Mouse (Mus musculus) midbrain, embryonic 15.5 days (tissue): ENCODE data around the gene Herc1. TPM values are rescaled to one million over a fixed set of nuclear protein-coding genes. Genes with fewer than 3 reads are reported as not detected.

ENCODE experiments used
- ATAC-seq: fragments of 200-750 bp; cut with Nextera tagmentation; replicated peaks from 2 replicates; pipeline ENCODE4 v1.8.0; 2017; ENCODE audit warnings: moderate TSS enrichment
- H3K27ac ChIP-seq: fragments of 300-500 bp; sonication (generic); 2 replicates; pipeline ENCODE4 v1.5.1; 2015; ENCODE audit warnings: mild to moderate bottlenecking, inconsistent platforms
- H3K27me3 ChIP-seq: fragments of 300-500 bp; sonication (generic); replicated peaks from 2 replicates; pipeline ENCODE4 v1.6.1; 2015; ENCODE audit warnings: inconsistent platforms
- H3K36me3 ChIP-seq: fragments of 300-500 bp; sonication (generic); replicated peaks from 2 replicates; pipeline ENCODE4 v1.6.1; 2015; ENCODE audit warnings: inconsistent platforms
- H3K4me1 ChIP-seq: fragments of 300-500 bp; sonication (generic); 2 replicates; pipeline ENCODE4 v1.6.1; 2015; ENCODE audit warnings: inconsistent platforms
- H3K4me2 ChIP-seq: fragments of 300-500 bp; sonication (generic); 2 replicates; pipeline ENCODE4 v1.6.1; 2015; ENCODE audit warnings: inconsistent platforms, mild to moderate bottlenecking, moderate library complexity
- H3K4me3 ChIP-seq: fragments of 300-500 bp; sonication (generic); 2 replicates; pipeline ENCODE4 v1.5.1; 2015; ENCODE audit warnings: mild to moderate bottlenecking, inconsistent platforms
- H3K9ac ChIP-seq: fragments of 300-500 bp; sonication (generic); 2 replicates; pipeline ENCODE4 v1.6.1; 2015; ENCODE audit warnings: mild to moderate bottlenecking, inconsistent platforms
- H3K9me3 ChIP-seq: fragments of 300-500 bp; sonication (generic); 2 replicates; pipeline ENCODE4 v1.6.1; 2016; ENCODE audit warnings: inconsistent platforms
- WGBS: fragments of 180-500 bp; shearing (Covaris S2); methylation state at CpG from one replicate; pipeline ENCODE4 v1.1.7; 2015; ENCODE audit warnings: mixed read lengths; 5-methylcytosine and 5-hydroxymethylcytosine counted together
- polyA plus RNA-seq: library from polyadenylated mRNA; unstranded; fragments of >200 nt; fragmentation: Nextera tagmentation; extraction: Ambion mirVana; gene quantifications from 2 replicates; pipeline ENCODE4 v1.2.1, GENCODE M21; 2015

Gene Herc1
- polyA plus RNA-seq, 1 experiment from 2014 or later, result 55.2 TPM

DNA sequence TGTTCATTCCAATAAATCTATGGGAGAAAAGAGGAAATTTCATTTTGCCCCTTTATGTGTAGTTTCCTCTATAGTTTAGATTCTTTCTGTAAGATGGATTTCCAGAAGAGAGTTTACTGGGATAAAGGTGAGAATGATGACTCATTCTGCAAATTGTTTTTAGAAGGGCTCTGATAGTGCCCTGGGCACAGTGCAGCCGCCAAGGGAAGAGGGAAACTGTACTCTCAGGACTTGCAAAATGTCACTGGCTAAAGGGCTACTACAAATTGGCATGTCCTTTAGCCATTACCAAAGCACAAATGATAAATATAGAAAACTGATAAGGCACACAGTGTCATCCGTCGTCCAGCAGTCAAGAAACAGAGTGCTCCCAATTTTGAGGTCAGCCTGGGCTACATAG is 19.8 kb upstream of the Herc1 start:
- no peaks in the 10 kb centered on the region for H3K36me3 ChIP-seq
- no peak overlapping the region for H3K9ac ChIP-seq
- H3K9me3 ChIP-seq, result no peaks in the 10 kb centered on the region
- H3K4me2 ChIP-seq, result no peak overlapping the region
- H3K27me3 ChIP-seq, result no peaks in the 10 kb centered on the region
- ATAC-seq, result no peak
- no peak overlapping the region for H3K4me3 ChIP-seq
- 87% methylated on average over 3 of the region's 3 CpGs for WGBS
- H3K4me1 ChIP-seq, result no peaks in the 10 kb centered on the region
- no peak overlapping the region for H3K27ac ChIP-seq

DNA sequence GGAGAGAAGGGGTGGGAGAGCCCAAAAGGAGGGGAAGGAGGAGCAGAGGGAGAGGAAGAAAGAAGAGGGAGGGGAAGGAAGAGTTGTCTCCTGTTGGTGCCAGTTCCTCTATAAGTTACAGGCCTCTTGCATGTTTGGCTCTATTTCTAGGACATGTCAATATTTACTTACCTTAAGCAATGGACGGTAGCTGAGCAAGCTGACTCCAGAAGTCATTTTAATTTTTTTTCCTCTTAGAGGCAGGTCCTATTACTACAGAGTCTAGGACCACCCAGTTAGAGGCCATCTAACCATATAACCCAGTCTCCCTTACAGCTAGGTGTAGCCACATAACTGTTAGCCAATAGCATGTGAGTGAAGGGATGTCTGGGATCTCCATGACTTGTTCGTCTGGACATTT is 18.7 kb upstream of the Herc1 start:
- WGBS, result 92% methylated on average over 2 of the region's 2 CpGs
- no peaks in the 10 kb centered on the region for H3K36me3 ChIP-seq
- no peak overlapping the region for H3K4me3 ChIP-seq
- no peaks in the 10 kb centered on the region for H3K27me3 ChIP-seq
- no peaks in the 10 kb centered on the region for H3K4me1 ChIP-seq
- no peak overlapping the region for H3K9ac ChIP-seq
- H3K9me3 ChIP-seq, result no peaks in the 10 kb centered on the region
- H3K4me2 ChIP-seq, result no peak overlapping the region
- no peak overlapping the region for H3K27ac ChIP-seq
- no peak for ATAC-seq

DNA sequence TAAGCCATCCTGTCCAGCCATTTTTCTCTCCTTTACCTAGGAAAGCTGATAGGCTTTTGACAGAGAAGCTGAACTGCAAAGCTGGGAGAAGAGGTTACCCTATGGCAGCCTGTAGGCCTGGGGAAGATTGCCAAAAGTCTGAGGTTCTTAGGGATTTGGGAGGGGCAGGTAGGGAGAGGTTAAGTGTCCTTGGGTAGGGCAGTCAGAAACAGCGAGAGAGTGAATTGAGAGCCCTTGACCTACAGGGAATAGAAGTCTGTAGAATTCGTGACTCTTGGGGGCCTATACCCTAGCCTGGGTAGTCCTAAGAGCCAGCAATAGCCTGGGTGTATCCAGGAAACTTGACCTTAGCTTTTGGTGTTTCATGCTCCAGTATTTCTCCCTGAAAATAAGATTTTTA is 17.9 kb upstream of the Herc1 start:
- no peaks in the 10 kb centered on the region for H3K9me3 ChIP-seq
- no peak for ATAC-seq
- 78% methylated on average over 2 of the region's 2 CpGs for WGBS

DNA sequence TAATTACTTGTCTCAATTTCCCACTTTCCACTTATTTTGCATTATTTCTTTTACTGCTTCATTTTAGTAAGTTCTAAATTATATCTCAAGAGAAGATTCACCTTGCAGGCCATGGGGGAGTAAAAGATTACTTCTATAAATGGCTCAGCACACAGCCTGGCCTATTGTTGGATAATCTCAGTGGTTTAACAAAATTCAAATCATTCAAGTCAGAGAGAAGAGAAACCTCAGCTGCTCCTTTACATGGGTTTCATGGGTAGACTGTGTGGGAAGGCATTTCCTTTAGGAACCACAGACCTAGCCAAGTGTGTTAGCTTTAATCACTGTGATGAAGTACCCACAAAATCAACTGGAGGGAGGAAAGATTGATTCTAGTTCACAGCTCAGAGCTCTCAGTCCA is 13.0 kb upstream of the Herc1 start:
- Histone ChIP-seq H3K36me3 (no peaks in the 10 kb centered on the region), H3K9ac (no peak overlapping the region), H3K27ac (no peak overlapping the region), H3K4me3 (no peak overlapping the region), H3K4me1 (no peaks in the 10 kb centered on the region), H3K27me3 (no peaks in the 10 kb centered on the region), H3K4me2 (no peak overlapping the region), H3K9me3 (no peaks in the 10 kb centered on the region)
- no peak for ATAC-seq

More for the DNA sequence above, 17.9 kb upstream of the Herc1 start:
- Histone ChIP-seq H3K9ac (no peak overlapping the region), H3K4me3 (no peak overlapping the region), H3K36me3 (no peaks in the 10 kb centered on the region), H3K27me3 (no peaks in the 10 kb centered on the region), H3K4me2 (no peak overlapping the region), H3K27ac (no peak overlapping the region), H3K4me1 (no peaks in the 10 kb centered on the region)

DNA sequence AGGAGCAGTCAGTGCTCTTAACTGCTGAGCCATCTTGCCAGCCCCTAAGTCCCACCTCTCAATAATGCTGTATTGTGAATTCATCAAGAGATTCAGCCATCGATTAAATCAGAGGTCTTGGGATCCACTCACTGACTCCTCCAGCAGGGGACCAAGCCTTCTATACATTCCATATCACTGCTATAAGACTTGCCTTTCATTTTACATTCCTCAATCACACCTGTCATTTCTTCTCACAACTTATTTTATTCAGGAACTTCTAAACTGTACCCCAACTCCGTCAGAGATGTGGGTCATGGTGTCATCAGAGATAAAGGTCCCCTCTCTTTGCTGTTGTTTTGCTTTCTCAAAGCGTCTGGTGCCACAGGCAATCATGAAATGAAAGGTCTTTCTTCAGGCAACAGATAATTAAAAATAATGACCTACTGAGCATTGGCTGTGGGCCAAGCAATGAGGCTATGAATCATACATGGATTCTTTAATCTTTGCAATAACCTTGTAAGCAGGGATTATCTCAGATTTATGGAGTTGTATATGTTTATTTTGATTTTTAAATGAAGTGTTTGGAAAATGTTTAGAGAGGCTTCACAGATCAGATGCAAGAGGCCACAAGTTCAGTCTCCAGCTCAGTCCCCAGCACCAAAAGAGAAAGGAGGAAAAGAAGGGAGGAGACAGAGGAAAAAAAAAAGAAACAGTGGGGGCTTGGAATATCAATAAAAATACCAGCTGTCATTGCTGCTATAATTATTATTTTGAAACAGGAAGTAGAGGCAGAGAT is 12.1 kb upstream of the Herc1 start:
- no peaks in the 10 kb centered on the region for H3K9me3 ChIP-seq
- no peak overlapping the region for H3K27ac ChIP-seq
- H3K4me2 ChIP-seq, result no peak overlapping the region
- no peaks in the 10 kb centered on the region for H3K4me1 ChIP-seq
- no peak overlapping the region for H3K9ac ChIP-seq
- H3K27me3 ChIP-seq, result no peaks in the 10 kb centered on the region
- H3K36me3 ChIP-seq, result no peaks in the 10 kb centered on the region
- no peak overlapping the region for H3K4me3 ChIP-seq
- no peak for ATAC-seq
- 46% methylated on average over 3 of the region's 3 CpGs for whole genome bisulfite sequencing

DNA sequence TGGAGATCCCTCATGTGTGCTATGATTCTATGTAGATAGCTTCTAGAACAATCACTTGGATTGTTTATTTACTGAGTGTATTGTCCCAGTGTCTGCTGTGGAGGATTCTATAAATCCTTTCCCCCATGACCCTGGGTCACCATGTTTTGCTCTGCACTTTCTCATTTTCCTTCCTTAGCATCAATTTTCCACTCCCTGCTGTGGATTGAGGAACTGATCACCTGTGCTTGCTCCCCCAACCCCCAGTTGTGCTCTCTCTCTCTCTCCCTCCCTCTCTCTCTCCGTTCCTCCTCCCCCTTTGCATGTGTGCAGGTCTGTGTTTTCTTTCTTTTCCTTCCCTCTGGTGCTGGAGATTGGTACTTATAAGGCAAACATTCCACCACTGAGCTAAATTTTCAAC is 10.5 kb upstream of the Herc1 start:
- ATAC-seq, result no peak
- H3K4me3 ChIP-seq, result no peak overlapping the region
- no peaks in the 10 kb centered on the region for H3K4me1 ChIP-seq
- no peaks in the 10 kb centered on the region for H3K9me3 ChIP-seq
- 55% methylated on average over 1 of the region's 1 CpGs for WGBS
- no peak overlapping the region for H3K27ac ChIP-seq
- no peak overlapping the region for H3K9ac ChIP-seq
- H3K27me3 ChIP-seq, result no peaks in the 10 kb centered on the region
- no peak overlapping the region for H3K4me2 ChIP-seq
- H3K36me3 ChIP-seq, result no peaks in the 10 kb centered on the region

DNA sequence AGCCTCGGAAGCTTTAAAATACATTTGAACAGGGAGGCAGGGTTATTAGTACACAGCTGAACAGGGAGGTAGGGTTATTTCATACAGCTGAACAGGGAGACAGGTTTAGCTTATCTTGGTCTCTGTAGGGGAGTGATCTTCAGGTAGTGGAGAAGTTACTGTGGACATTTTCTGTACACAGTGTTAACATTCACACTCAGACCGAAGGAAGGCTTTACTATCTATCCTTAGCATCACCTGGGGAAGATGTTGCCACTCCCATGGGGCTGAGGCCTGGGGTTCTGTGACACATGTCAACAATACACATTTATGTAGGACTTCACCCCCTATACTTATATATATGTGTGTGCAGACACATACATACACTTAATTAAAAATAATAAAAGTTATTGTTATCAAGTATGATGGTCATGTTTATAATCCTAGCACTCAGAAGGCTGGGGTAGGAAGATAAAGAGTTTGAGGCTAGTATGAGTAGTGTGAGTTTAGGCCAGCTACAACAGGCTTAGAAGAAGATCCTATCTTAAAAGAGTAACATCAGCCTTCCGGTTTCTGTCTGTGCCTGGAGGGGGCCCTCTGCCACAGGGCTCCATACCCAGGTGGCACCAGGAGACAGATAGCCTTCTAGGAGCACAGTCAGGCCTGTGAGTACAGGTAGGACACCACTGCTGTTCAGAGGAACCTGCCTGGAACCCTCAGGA is 9.7 kb upstream of the Herc1 start:
- ATAC-seq, result no peak
- no peaks in the 10 kb centered on the region for H3K4me1 ChIP-seq
- H3K36me3 ChIP-seq, result no peaks in the 10 kb centered on the region
- H3K27ac ChIP-seq, result no peak overlapping the region
- no peak overlapping the region for H3K4me2 ChIP-seq
- WGBS, result 81% methylated on average over 3 of the region's 3 CpGs
- no peak overlapping the region for H3K9ac ChIP-seq
- no peaks in the 10 kb centered on the region for H3K27me3 ChIP-seq
- H3K9me3 ChIP-seq, result no peaks in the 10 kb centered on the region
- no peak overlapping the region for H3K4me3 ChIP-seq

DNA sequence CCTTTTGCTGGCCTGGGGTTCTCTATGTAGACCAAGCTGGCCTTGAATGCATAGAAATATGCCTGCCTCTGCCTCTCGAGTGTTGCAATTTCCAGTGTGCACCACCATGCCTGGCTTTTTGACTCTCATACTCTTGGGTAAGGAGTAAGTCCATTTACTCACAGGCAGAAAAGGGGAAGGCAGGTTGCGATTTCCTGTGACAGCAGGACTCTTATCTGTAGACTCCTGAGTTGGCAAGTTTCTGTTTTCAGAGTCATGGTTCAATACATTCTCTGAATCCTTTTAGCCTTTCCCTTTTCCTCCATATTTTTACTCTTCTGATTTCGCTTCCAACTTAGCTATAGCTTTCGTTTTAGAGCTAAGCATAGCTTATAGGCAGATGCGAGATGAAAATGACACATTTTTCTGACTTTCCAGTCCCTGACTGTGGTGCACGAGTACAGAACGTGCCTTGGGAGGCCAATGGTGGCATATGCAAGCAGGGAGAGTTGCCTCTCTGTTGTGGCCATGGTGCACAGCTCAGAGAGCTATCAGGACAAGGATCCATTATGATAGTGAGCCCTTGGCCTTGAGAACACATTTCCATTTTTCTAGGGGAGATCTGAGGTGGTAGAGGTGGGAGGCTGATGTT is 2.7 kb upstream of the Herc1 start:
- 91% methylated on average over 7 of the region's 7 CpGs for WGBS
- Histone ChIP-seq H3K4me2 (no peak overlapping the region), H3K27ac (no peak overlapping the region), H3K4me1 (peaks cover 15% of the 10 kb centered on the region), H3K9ac (no peak overlapping the region), H3K9me3 (no peaks in the 10 kb centered on the region), H3K27me3 (no peaks in the 10 kb centered on the region), H3K4me3 (no peak overlapping the region), H3K36me3 (no peaks in the 10 kb centered on the region)
- ATAC-seq, result no peak

DNA sequence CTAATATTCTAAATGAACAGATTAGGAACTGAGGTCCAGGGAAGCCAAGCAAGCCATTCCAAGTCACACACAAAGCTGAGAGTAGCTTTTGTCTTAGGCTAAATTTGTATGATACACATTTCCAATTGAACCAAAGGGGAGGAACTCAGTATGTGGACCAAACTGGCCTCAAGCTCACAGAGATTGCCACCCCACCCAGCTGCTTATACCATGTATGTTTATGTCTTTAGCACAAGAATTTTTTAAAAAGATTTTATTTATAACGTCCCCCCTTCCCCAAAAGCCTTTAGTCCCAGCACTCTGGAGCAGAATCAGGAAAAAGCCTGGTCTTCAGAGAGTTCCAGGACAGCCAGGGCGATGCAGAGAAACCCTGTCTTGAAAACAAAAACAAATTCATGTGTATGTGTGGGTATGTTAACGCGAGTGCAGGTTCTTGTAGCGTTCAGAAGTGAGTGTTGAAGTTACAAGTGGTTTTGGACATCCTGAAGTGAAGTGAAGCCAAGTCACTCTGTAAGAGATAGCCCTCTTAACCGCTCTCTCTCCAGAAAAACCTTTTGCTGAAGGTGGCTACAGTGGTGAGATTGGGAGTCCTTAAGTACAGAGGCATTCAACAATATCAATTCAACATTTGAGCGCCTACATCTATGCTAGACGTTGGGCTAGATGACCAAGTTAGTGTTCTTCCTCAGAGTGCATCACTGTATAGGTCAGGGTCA is 948 bp upstream of the Herc1 start:
- peaks cover 19% of the 10 kb centered on the region for H3K4me1 ChIP-seq
- no peak; the same call in 1 of the 2 replicates for ATAC-seq
- peak overlapping the region; percentile 97 for H3K27ac ChIP-seq
- H3K27me3 ChIP-seq, result no peaks in the 10 kb centered on the region
- H3K9me3 ChIP-seq, result no peaks in the 10 kb centered on the region
- H3K9ac ChIP-seq, result peak overlapping the region; percentile 98
- 38% methylated on average over 8 of the region's 8 CpGs for WGBS
- H3K4me3 ChIP-seq, result peak overlapping the region; percentile 85
- no peaks in the 10 kb centered on the region for H3K36me3 ChIP-seq
- peak overlapping the region; percentile 68 for H3K4me2 ChIP-seq

DNA sequence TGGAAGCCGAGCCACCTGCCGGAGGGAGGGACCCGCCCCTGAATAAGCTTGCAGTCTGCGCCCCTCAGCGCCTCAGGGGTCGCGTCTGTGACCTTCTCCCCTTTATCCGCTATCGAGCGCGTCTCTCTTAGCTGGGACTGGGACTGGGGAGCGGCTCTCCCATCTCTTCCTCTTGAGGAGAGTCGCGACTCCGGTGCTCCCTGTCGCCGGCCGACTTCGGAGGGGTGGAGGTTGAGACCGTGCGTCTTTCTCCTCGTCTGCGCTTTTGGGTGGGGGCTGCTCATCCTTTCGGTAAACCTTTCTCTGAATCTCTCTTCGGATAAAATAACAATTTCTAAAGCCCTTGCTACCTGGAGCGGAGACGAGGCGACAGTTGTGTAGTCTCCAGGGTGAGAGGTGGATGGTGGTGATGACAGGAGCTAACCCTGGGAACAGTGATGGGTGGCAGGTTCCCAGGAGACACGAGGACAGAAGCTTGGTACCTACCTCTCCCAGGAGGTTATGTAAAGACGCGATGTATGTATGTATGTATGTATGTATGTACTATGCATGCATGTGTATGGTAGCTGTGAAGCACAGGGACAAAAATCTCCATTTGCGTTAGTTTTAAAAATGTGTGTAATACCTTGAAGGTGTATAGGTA is 659 bp downstream of the Herc1 start:
- WGBS, result 1% methylated on average over 32 of the region's 32 CpGs
- H3K36me3 ChIP-seq, result no peaks in the 10 kb centered on the region
- H3K9me3 ChIP-seq, result no peaks in the 10 kb centered on the region
- peak overlapping the region; percentile 64 for H3K4me2 ChIP-seq
- peaks cover 19% of the 10 kb centered on the region for H3K4me1 ChIP-seq
- H3K4me3 ChIP-seq, result peak overlapping the region; percentile 85
- H3K27ac ChIP-seq, result peak overlapping the region; percentile 97
- no peaks in the 10 kb centered on the region for H3K27me3 ChIP-seq
- ATAC-seq, result peak; percentile 68
- peak overlapping the region; percentile 98 for H3K9ac ChIP-seq

DNA sequence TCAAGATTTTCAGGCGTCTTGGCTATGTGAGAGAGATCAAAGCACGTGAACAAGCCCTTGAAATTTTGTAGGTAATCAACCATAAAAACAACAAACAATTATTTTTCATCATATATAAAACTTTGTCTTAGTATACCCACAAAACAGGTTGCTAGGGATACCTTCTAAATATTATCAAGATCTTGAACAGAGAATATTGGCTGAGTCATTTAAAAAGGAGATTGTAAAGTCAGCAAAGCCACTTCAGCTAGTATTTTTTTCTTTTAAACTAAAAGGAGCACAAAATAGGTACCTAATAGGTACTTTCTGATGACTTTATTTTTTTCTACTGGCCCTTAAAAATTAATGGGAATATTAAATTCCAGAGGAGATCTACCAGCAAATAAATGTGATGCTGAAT is 2.5 kb downstream of the Herc1 start:
- Histone ChIP-seq H3K9me3 (no peaks in the 10 kb centered on the region), H3K4me3 (peak overlapping the region; percentile 85; the same call in 1 of the 2 replicates), H3K36me3 (no peaks in the 10 kb centered on the region), H3K9ac (no peak overlapping the region), H3K4me1 (peaks cover 19% of the 10 kb centered on the region), H3K27me3 (no peaks in the 10 kb centered on the region), H3K27ac (no peak overlapping the region), H3K4me2 (peak overlapping the region; percentile 64)
- WGBS, result 72% methylated on average over 2 of the region's 2 CpGs
- ATAC-seq, result no peak

DNA sequence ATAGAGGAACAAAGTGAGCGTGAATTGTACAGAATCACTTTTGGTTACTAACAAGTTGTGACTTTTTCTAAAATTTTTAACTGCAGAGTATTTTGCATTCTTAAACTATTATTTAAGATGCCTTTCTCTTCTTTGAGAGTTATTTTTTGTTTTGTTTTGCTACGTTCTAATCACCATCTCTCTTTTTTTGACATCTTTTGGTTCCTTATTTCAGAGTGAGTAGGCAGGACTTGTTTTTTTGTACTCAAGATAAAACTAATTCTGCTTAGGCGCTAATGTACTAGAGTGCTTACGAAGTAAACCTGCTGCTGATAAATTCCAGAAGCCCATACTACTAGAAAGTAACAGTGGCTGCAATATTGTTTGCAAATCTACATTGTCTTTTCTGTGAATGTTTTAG is 8.9 kb downstream of the Herc1 start:
- H3K27ac ChIP-seq, result no peak overlapping the region
- H3K9me3 ChIP-seq, result no peaks in the 10 kb centered on the region
- H3K9ac ChIP-seq, result no peak overlapping the region
- H3K4me3 ChIP-seq, result no peak overlapping the region
- H3K27me3 ChIP-seq, result no peaks in the 10 kb centered on the region
- no peak overlapping the region for H3K4me2 ChIP-seq
- no peaks in the 10 kb centered on the region for H3K36me3 ChIP-seq
- ATAC-seq, result no peak
- 93% methylated on average over 4 of the region's 4 CpGs for WGBS
- no peaks in the 10 kb centered on the region; the same call in 1 of the 2 replicates for H3K4me1 ChIP-seq
